Mouse (Mus musculus) liver (tissue): Measurements from ENCODE around the gene Atp6v1f.

Experiments used
- DNase-seq: peaks from one replicate; pipeline ENCODE4 v3.0.0-alpha.2; 2020; ENCODE audit warnings: mixed read lengths

The Atp6v1f gene

GRCm38 (mm10) chr6:29463388-29463787 is 4.1 kb upstream of the Atp6v1f start:
- no peak for DNase-seq

GRCm38 (mm10) chr6:29468851-29469250 is 1.3 kb downstream of the Atp6v1f start:
- DNase-seq = no peak

- no peak for DNase-seq
Measured at GRCm38 (mm10) chr6:29471137-29471536, 3.6 kb downstream of the Atp6v1f start, which contains the start of gene Atp6v1fnb. Gene Atp6v1fnb, plus strand, starts transcription at chr6:29471437.

GRCm38 (mm10) chr6:29473941-29474691 is 6.6 kb downstream of the Atp6v1f start:
- peak; percentile 94 for DNase-seq

GRCm38 (mm10) chr6:29474736-29475135 is 7.2 kb downstream of the Atp6v1f start:
- DNase-seq = no peak

GRCm38 (mm10) chr6:29482691-29483090 is 15.2 kb downstream of the Atp6v1f start:
- no peak for DNase-seq

GRCm38 (mm10) chr6:29484716-29485559 is 17.4 kb downstream of the Atp6v1f start:
- DNase-seq = peak; percentile 78

- no peak for DNase-seq
Measured at GRCm38 (mm10) chr6:29485951-29486350, 18.4 kb downstream of the Atp6v1f start.

GRCm38 (mm10) chr6:29494101-29494500 is 26.6 kb downstream of the Atp6v1f start:
- DNase-seq = peak; percentile 50

- no peak for DNase-seq
Measured at GRCm38 (mm10) chr6:29496270-29496669, 28.8 kb downstream of the Atp6v1f start.

- no peak for DNase-seq
Measured at GRCm38 (mm10) chr6:29497791-29498190, 30.3 kb downstream of the Atp6v1f start.

- DNase-seq = peak; percentile 51
Measured at GRCm38 (mm10) chr6:29500177-29500576, 32.7 kb downstream of the Atp6v1f start.

- peak; percentile 27 for DNase-seq
Measured at GRCm38 (mm10) chr6:29500810-29501209, 33.3 kb downstream of the Atp6v1f start.

- no peak for DNase-seq
Measured at GRCm38 (mm10) chr6:29501599-29501998, 34.1 kb downstream of the Atp6v1f start.

- no peak for DNase-seq
Measured at GRCm38 (mm10) chr6:29505493-29505892, 38.0 kb downstream of the Atp6v1f start.

GRCm38 (mm10) chr6:29506834-29507233 is 39.3 kb downstream of the Atp6v1f start:
- DNase-seq = no peak

GRCm38 (mm10) chr6:29507447-29508309 is 40.2 kb downstream of the Atp6v1f start, which contains the start of gene Kcp:
Gene Kcp, minus strand, starts transcription at chr6:29507952.
- peak; percentile 24 for DNase-seq

- DNase-seq = no peak
Measured at GRCm38 (mm10) chr6:29509086-29509485, 41.6 kb downstream of the Atp6v1f start.

- DNase-seq = peak; percentile 54
Measured at GRCm38 (mm10) chr6:29513284-29513683, 45.8 kb downstream of the Atp6v1f start.

- DNase-seq = peak; percentile 74
Measured at GRCm38 (mm10) chr6:29517139-29517538, 49.6 kb downstream of the Atp6v1f start.
